Mouse (Mus musculus): ENCODE results near the gene Zfp940.

- no peak for TF ChIP-seq CTCF (IDR thresholded peaks at IDR 0.05; ENCODE audit: low read depth, low read length)
- no peak for TF ChIP-seq POLR2A (IDR thresholded peaks at IDR 0.05; ENCODE audit: borderline replicate concordance, low read depth, low read length)
These were observed at the start of gene Zfp940 for GRCm38 (mm10) chr7:29853219-29853842.

Measured in bone marrow macrophage, adult 2 months (primary cell).